Mouse (Mus musculus): ENCODE results near the gene Cspg4. TPM values are rescaled to one million over a fixed set of nuclear protein-coding genes. Genes with fewer than 3 reads are reported as not detected.

Gene Cspg4
- total RNA-seq (2022) = 10 to 100 TPM; 14.2 to 17.9 (median 15.9) TPM

DNA sequence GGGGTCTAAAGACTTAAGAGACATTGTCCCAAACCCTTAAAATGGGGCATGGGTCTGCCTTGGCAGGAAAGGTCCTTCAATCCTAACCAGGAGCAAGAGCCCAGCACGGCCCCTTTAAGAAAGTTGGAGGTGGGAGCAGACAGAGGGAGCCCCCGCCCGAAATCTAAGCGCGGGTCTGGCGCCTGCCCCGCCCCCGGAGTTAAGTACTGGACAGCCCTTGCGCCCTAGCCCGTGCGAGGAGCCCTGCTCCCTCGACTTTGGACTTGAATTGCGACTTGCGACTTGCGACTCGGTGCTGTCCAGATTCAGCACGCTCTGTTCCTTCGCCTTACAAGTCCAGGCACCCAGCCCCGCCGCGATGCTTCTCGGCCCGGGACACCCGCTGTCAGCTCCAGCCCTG is at the start of gene Cspg4:
Cspg4 (plus strand) TSS at position 202 of the 400 bp plus-strand sequence.
- DNase-seq (ENCODE audit: low spot score in 2 of 2) = no peak

DNA sequence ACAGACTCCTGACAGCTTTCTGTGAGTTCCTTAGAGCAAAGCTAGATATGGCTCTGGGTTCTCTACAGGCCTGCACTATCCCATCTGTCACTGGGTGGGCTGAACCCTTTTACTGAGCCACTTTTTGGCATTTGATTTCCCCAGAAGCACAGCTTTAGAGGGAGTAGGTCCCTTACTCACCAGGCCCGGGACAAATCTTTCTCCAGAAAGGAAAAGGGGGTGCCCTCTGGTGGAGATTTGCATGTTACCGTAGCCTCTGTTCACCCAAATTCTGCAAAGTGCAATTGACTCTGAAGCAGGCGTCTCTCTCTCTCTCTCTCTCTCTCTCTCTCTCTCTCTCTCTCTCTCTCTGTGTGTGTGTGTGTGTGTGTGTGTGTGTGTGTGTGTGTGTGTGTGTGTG is 39.9 kb upstream of the Cspg4 start:
- no peak for DNase-seq (ENCODE audit: low spot score in 2 of 2)

DNA sequence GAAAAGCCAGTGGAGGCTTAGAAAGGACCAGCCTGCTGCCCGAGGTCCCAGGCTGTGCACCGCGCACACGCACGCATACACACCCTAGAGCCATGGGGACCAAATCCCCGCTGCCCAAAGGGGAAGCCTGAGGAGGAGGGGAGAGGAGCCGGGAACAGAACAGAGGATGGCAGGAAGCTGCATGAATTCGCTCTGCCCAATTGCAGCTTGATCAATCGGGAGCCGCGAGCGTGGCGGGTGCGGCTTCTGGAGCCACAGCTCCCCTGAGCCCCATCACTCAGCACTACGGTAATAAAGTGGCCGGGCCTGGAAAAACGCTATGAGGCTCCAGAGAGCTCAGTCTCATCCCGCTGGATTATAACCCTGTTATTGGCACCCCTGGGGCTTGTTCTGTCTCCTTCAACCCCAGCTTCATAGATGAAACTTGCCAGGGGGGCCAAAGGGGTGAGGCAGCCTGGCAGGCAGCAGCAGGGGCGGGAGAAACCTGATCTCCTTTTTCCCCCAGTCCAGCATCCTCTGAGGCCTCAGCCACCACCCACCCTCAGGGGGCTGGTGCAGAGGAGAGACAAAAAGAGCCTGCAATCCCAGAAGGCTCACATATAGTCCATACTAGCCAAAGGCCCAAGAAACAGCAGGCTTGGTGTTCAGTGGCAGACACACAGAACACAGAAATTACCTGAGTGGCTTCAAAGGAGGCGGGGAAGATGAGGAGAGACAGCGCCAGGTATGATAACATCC is 39.2 kb upstream of the Cspg4 start:
- no peak for DNase-seq (ENCODE audit: low spot score in 2 of 2)

DNA sequence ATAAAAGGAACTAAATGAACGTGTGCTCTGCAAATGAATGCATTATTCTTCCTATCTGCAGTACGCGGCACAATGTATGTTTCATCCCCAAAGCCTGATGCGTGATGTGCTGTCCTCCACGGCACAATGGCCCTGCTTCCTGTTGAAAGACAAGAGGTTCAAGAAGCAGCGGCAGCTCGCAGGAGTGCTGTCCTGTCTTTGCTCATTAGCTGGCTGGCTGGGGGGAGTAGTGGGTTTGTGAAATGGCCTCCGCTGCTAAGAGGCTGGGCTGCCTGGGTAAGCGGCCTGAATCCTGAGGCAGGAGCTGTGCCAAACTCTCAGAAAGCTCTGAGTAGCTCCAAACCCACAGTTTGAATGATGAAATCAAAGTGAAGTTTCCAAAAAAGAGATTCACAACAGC is 36.7 kb upstream of the Cspg4 start:
- DNase-seq (ENCODE audit: low spot score in 2 of 2) = no peak

DNA sequence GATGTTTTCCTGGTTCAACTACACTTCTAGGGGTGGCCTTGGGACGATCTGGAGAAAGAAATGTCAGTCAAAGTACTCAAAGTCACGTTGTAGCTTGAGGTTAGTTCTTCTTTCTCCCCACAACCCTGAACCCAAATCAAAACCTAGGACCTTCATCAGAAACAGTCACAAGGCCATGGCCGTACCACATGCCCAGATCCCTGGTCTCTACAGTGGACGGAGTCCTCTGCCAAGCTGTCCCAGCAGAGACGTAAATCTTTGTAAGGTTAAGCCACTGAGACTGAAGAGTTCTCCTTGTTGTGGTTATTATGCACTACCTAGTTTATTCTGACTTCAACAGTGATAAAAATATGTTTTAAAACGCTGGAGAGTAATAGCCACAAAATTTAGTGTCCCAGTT is 36.0 kb upstream of the Cspg4 start:
- no peak for DNase-seq (ENCODE audit: low spot score in 2 of 2)

DNA sequence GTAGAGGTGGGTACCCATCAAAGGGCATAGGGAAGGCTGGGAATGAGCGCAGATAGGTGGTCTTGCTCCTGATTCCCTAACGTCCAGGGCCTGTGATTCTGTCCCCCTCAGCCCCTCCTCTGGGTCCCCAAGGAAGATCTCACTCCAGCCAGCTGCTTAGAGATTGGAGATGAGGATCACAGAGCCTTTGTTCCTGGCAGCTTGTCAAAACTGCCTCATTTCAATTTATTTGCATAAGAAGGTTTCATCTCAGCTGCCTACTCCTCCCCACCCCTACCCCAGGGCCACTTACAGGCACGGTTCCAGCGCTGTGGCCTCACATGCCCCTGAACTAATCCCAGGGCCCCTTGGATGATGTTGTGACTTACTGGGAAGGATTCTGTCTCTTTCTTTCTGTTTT is 34.7 kb upstream of the Cspg4 start:
- no peak for DNase-seq (ENCODE audit: low spot score in 2 of 2)

DNA sequence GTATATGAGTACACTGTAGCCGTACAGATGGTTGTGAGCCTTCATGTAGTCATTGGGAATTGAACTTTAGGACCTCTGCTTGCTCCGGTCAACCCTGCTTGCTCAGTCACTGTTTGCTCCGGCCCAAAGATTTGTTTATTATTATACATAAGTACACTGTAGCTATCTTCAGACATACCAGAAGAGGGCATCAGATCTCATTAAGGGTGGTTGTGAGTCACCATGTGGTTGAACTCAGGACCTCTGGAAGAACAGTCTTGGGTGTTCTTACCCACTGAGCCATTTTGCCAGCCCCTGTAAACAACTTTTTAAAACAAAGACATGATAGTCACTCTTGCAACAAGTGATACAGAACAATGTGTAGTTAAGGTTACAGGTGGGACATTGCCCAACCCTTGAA is 32.9 kb upstream of the Cspg4 start:
- no peak for DNase-seq (ENCODE audit: low spot score in 2 of 2)

DNA sequence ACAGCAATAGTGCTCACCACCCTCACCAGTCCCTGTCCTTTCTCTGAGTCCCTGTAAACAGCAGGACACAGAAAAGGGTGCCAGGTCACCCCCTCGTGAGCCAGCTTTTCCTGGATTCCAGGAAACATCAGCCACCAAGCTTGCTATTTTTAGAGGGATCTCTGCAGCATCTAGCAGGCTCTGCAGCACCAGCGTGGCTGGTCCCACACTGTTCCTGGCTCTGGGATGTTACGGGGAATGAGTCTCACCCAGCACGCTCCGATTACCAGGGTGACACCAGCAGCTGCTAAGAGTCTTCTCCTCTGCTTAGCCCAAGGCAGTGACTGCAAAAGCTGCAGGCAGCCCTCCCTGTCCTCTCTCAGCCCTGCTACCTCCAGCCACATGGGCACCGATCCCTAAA is 31.9 kb upstream of the Cspg4 start:
- peak in 1 of 2 experiments; percentile 43 for DNase-seq (ENCODE audit: low spot score in 2 of 2)

DNA sequence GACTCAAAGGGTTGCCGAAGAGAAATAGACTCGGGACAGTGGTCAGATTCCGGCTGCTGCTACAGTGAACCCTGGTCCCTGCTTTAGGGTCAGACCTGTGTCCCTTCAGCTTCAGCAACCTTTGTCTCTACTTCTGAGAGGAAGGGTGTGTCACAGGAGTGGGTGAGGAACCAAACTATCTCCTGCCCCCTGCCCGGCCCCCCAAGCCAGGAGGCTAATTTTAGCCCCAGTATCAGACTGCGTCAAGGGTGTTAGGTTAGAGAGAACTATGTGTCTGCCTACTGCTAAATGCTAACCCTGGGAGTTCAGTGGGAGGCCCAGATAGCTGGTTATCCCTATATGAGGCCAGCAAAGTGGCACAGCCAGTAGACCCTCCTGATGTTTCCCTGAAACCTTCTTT is 29.7 kb upstream of the Cspg4 start:
- DNase-seq (ENCODE audit: low spot score in 2 of 2) = no peak

DNA sequence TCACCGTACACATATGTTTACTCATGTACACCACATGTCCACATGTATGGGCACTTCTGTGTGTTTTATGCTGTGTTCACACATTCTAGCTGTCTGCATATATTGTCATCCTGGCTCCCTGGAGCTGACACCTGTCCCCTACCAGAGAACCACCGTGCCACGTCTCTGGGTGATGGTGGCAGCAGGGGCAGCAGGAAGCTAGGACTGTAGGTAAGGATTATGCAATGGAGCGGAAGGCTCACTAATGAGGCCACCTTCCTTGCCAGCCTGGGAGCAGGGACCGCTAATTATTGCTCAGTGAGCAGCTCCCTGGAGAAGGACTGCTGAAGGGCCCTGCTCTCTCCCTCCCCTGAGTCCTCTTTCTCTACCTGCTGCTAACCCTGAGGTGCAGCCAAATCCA is 24.1 kb upstream of the Cspg4 start:
- no peak for DNase-seq (ENCODE audit: low spot score in 2 of 2)

DNA sequence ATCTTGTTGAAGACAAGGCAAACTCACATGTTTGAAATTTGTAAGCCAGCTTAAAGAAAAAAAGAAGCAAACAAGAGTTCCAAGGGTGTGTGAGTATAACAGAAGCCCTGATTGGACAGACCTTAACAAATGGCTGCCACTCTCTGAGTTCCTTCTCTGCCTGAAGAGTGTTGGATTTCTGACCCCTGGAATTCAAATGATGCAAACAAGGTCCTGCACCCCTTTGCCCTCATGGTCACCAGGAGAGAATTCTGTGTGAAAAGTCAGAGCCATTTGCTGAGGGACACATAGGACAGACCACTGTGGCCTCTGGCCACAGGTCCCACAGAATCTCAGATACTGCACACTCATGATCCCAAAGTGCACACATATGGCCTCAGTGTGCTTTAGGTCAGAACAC is 23.0 kb upstream of the Cspg4 start:
- DNase-seq (ENCODE audit: low spot score in 2 of 2) = no peak

DNA sequence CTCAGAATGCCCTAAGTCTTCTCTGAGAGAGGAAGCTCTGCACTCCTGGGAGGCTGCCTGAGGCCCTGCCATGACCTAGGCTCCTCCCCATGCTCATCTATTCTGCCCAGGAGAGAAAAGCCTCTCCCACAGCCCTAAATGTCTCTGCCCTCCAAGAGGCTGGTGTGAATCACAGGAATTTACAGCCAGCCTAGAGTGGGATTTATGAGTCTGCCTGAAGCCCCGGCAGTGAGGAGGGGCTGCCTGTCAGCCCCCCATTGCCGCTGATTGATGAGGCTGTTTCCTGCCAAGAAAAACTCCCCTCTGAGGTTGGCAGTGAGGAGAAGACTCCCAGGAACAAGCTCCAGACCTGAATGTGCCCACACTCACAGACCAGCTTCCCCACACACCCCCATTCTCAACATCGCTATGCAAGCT is 22.5 kb upstream of the Cspg4 start:
- no peak for DNase-seq (ENCODE audit: low spot score in 2 of 2)

DNA sequence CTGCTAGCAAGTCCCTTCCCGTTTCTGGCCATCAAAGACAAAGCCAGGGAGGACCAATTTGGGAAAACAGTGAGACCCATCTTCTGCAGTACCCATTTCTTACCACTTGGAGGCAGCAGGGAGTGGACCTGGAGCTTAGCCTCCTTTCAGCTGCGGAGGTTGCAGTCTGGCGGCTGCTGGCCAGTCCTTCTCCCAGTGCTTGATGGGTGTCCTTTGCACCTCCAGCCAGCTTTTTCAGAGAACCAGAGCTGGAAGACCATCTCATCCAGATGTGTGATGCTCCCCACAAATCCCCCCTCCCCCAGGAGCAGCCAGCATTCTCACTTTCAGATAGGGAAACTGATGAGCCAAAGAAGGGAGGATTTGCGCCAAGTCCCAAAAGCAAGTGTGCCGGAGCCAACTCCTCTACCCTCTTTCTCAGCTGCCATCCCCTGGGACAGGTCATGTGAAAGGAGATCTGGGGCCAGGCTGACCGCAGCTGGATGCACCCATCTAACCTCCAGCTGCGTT is 21.1 kb upstream of the Cspg4 start:
- peak; percentile 52 to 56 for DNase-seq (ENCODE audit: low spot score in 2 of 2)

DNA sequence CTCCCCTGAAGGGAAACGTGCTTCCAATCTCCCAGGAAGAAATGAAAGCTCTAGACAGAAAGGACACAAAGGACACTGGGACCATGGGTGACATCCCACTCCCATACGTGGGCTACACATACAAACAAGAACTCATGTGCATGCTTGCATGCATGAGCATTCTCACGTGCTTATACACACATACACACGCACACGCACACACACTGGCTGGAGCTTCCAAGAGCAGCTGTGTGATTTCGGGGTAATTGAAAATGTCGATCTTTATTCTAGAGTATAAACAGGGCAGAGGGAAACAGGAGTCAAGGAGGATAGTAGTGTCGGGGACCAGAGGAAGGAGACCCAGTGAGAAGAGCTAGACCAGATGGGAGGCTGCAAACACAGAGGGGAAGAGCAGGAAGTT is 20.2 kb upstream of the Cspg4 start:
- no peak for DNase-seq (ENCODE audit: low spot score in 2 of 2)

DNA sequence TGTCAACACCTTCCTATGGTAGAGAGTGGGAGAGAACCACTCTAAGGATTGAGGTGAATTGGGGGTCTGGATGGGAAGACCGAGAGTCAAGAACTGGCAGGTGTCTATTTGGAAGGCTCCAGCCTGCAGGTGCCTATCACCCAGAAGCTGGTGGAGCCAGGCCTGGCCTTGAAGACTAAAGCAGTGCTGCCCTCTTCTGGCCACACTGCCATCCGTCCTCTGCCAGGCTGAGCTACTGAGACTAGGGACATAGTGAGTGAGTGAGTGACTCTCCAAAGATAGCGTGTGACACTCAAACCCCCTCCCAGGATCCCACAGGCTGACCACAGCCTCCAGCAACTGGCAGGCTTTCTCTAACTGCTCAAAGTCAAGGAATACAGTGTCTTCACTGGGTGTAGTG is 17.3 kb upstream of the Cspg4 start:
- DNase-seq (ENCODE audit: low spot score in 2 of 2) = no peak

DNA sequence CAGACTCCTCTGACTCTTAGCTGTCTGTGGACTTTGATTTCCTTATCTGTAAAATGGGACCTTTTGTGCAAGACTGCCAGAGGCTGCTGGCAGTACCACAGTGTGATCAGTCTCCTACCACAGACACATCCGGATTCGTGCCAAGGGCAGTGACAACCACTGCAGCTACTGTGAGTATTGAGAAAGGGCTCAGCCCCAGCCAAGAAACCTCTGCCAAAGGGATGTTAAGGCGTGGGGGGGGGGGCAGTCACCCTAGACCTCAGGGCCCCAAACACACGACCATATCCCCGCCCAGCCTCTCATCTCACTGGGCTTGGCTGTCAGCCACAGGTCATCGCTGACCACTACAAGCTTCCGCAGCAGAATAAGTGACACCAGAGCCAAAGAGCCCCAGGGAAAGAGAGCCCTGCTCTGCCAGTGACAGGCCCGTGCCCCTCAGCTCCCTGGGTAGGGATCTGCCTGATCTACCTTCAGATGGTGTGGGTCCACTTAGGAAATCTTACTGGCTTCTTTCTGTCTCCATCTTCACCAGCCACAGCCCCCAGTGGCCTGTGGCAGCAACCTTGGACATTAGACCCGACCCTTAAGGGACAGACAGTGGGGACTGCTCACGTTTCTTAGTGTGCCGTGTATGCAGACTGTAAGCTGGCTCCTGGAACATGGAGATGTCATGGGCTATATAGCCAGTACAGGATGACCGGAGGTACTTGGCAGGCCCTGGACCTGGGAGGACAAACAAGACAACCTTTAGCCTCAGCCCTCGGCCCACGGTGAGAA is 14.5 kb upstream of the Cspg4 start:
- DNase-seq (ENCODE audit: low spot score in 2 of 2) = no peak

DNA sequence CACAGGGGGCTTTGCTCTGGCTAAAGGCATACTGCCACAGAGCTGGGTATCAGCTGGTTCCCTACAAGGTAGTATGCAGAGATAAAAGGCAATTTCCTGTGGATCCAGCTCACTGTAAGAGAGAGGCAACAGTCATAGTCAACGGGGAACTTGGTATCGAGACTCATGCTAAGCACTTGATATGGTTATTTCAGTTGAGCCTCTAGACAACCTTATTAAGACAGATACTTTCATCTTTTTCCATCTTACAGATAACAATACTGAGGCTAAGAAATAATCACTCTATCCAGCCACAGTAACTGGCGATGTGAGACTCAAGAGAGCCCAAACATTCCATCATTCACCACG is 14.0 kb upstream of the Cspg4 start:
- no peak for DNase-seq (ENCODE audit: low spot score in 2 of 2)

DNA sequence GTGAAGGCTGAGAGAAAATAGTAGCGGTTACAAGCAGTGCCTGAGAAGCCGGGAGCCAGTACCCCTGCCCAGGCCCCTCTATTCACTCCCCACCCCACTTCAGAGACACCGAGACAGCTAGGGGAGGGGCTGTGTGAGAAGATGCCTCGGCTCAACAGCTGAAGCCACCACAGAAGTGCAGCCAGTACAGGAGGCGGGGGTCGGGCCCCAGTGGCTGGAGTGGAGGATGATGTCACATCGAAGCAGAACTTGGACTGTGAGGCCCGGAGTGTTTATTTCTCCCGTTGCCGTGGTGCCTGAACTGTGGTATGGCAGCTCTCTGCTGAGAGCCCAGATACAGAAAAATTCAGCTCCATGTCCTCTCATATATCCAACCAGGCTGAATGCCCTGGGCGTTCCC is 13.1 kb upstream of the Cspg4 start:
- no peak for DNase-seq (ENCODE audit: low spot score in 2 of 2)

DNA sequence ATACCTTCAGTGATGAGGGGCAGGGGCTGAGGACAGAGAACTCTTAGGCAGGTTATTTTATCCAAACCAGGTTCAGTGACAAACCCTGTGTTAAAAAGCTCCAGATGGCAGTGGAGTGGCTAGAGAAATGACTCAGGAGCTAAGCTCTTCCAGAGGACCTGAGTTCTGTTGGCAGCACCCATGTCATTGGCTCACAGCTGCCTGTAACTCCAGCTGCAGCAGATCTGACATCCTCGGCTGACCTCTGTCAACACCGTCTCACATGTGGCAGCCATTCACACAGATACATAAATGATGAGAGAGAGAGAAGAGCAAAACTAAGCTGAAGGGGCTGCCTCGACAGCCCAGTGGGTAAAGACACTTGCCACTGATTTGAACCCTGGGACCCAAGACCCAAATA is 7.4 kb upstream of the Cspg4 start:
- DNase-seq (ENCODE audit: low spot score in 2 of 2) = no peak

DNA sequence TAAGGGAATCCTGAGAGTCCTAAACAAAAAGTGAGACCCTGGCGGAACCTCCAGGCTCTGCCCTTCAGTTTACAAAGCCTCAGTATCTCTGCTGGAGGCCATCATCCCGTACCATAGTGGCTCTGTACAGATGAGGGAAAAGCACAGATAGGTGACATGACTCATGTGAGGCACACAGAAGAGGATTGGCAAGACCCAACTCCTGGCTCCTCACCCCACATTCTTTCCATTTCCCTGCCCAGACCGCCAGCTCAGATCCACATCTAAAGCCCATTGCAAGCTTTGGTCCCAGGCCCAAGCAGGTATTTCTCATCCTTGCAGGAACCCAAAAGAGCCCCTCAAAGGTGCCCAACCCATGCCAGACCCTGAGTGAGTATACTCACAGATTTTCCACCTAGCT is 4.8 kb upstream of the Cspg4 start:
- no peak for DNase-seq (ENCODE audit: low spot score in 2 of 2)

DNA sequence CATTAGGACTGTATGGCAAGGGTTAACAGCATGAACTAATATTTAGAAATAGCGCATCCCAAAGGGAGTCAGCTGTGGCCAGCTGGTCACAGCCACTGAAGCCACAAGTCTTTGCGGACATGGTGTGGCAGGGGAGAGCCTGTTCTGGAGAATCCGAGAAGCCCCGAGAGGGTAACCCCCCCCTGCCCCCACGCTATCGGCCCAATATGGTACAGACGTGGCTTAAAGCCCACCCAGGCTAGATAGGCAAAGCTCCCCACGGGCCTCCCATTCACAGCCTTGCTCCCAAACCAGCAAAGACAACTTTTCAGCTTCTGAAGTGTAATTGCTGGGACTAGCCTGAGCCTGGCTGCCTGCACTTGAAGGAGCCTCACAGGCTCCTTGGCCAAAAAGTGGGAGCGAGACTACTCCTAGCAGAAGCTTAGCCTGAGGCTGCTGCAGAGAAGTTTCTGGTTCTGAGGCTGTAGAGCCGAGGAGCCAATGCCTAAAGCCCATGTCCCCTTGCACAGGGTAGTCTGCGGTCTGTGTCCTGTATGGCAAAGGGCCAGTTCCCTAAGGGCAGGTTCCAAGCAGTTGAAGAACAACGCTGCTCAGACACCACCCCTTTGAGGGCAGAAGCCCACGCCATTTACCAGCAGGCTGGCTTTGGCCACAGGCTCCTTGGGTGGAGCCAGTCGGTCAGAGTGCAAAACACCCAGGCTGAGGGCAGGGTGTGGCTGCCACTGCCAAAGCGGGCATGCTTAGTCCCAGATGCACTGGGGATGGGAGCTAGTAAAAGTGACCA is 4.2 kb upstream of the Cspg4 start:
- DNase-seq (ENCODE audit: low spot score in 2 of 2) = no peak

DNA sequence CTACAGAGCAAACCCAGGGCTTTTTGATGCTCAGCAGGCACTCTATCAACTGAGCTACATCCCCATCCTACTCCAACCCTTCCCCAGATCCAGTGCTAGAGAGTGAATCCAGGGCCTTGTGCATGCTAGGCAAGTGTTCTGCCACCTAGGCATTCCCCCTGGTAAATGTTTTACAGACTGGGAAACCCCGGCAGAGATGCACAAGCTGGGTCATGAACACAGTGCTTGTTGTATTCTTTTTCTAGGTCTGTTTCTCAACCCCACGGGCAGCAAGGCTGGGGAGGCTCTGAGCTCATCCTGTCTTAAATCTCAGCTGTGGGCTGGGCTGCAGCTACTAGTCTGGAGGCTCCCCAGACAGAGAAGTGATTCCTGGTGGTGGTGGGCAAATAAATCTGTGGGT is 2.0 kb upstream of the Cspg4 start:
- no peak for DNase-seq (ENCODE audit: low spot score in 2 of 2)
